ENCODE assay signal across 8 mouse cellular contexts in genomic region chr5:119670566-119671108, GRCm38 (mm10). TPM values are rescaled to one million over a fixed set of nuclear protein-coding genes. Genes with fewer than 3 reads are reported as not detected.
DNase-seq lines count a peak whose midpoint lies in the region; ATAC-seq and TF ChIP-seq lines count a peak whose summit lies in the region.

Gene Tbx3 (plus strand): TSS chr5:119670669.

- ATAC-seq in forebrain, postnatal 0 days = peak; percentile 94
- ATAC-seq in liver, postnatal 0 days = peak; percentile 93

- TF ChIP-seq POLR2A in ES-Bruce4 (IDR thresholded peaks at IDR 0.05; ENCODE audit: insufficient read depth, low read length) = peak; percentile 56

- H3K4me3 ChIP-seq in ES-Bruce4 (ENCODE audit: low read depth, low read length) = peak within 1 kb of the TSS; percentile 61
- peak within 1 kb of the TSS; percentile 22 for H3K4me3 ChIP-seq in forebrain, postnatal 0 days (ENCODE audit: low read depth, low read length)
- H3K4me3 ChIP-seq in liver, postnatal 0 days (ENCODE audit: low read depth, low read length) = peak within 1 kb of the TSS; percentile 36

- no peaks in the 10 kb centered on the region for H3K9me3 ChIP-seq in ES-Bruce4 (replicated peaks; ENCODE audit: control insufficient read depth, insufficient read depth, low read length, poor library complexity, severe bottlenecking)
- no peaks in the 10 kb centered on the region for H3K9me3 ChIP-seq in forebrain, postnatal 0 days (ENCODE audit: low read length)
- H3K9me3 ChIP-seq in liver, postnatal 0 days (ENCODE audit: low read length) = no peaks in the 10 kb centered on the region

- H3K27ac ChIP-seq in ES-Bruce4 (ENCODE audit: insufficient read depth, low read length) = peak within 1 kb of the TSS; percentile 40; the same call in 1 of the 2 replicates
- no peak within 1 kb of the TSS for H3K27ac ChIP-seq in forebrain, postnatal 0 days (ENCODE audit: low read depth, low read length)
- H3K27ac ChIP-seq in liver, postnatal 0 days (ENCODE audit: low read depth) = peak within 1 kb of the TSS; percentile 81

- peaks cover 6% of the 10 kb centered on the region; the same call in 1 of the 2 replicates for H3K27me3 ChIP-seq in ES-Bruce4 (ENCODE audit: control insufficient read depth, insufficient read depth, low read length, poor library complexity, severe bottlenecking)
- H3K27me3 ChIP-seq in forebrain, postnatal 0 days (ENCODE audit: insufficient read depth, low read length) = peaks cover 89% of the 10 kb centered on the region
- H3K27me3 ChIP-seq in liver, postnatal 0 days (ENCODE audit: insufficient read depth, low read length) = peaks cover 90% of the 10 kb centered on the region

- H3K4me1 ChIP-seq in ES-Bruce4 (ENCODE audit: control insufficient read depth, insufficient read depth, low read length) = no peaks in the 10 kb centered on the region
- H3K4me1 ChIP-seq in forebrain, postnatal 0 days (ENCODE audit: insufficient read depth) = no peaks in the 10 kb centered on the region
- peaks cover 13% of the 10 kb centered on the region for H3K4me1 ChIP-seq in liver, postnatal 0 days (ENCODE audit: insufficient read depth)

- H3K9ac ChIP-seq in ES-Bruce4 (ENCODE audit: low read depth, poor library complexity, severe bottlenecking) = peak within 1 kb of the TSS; percentile 84
- no peak within 1 kb of the TSS for H3K9ac ChIP-seq in forebrain, postnatal 0 days
- peak within 1 kb of the TSS; percentile 57 for H3K9ac ChIP-seq in liver, postnatal 0 days (replicated peaks)

- WGBS in forebrain, postnatal 0 days = under 1% methylated on average over 40 of the region's 43 CpGs
- WGBS in large intestine, adult 2 months = under 1% methylated on average over 43 of the region's 43 CpGs
- WGBS in liver, postnatal 0 days (ENCODE audit: insufficient replicate concordance) = under 1% methylated on average over 37 of the region's 43 CpGs

- H3K36me3 ChIP-seq in ES-Bruce4 (ENCODE audit: control insufficient read depth, insufficient read depth, low read length, poor library complexity, severe bottlenecking) = peaks cover 19% of the 10 kb centered on the region
- H3K36me3 ChIP-seq in forebrain, postnatal 0 days (ENCODE audit: insufficient read depth) = no peaks in the 10 kb centered on the region
- H3K36me3 ChIP-seq in liver, postnatal 0 days (replicated peaks; ENCODE audit: insufficient read depth, low read length) = no peaks in the 10 kb centered on the region

- intact Hi-C loops in heart, postnatal 25 days (cut with DNase I) = loop anchor here (2.0 to 10.0 kb wide), 4 partner anchors 266 to 793 kb away; no protein-coding TSS in a partner anchor

- H3K4me2 ChIP-seq in forebrain, postnatal 0 days (ENCODE audit: low read depth) = peak within 1 kb of the TSS; percentile 44
- peak within 1 kb of the TSS; percentile 71 for H3K4me2 ChIP-seq in liver, postnatal 0 days (ENCODE audit: low read depth, low read length)

- TF ChIP-seq EP300 in ES-Bruce4 (IDR thresholded peaks at IDR 0.05; ENCODE audit: insufficient read depth, low read depth, low read length) = peak; percentile 31; the same call in 1 of the 2 replicates
- TF ChIP-seq EP300 in liver, postnatal 0 days (IDR thresholded peaks at IDR 0.05; ENCODE audit: low read depth) = no peak

- TF ChIP-seq CTCF in ES-Bruce4 (IDR thresholded peaks at IDR 0.05; ENCODE audit: low read depth, low read length) = peak; percentile 5
- TF ChIP-seq CTCF in forebrain, postnatal 0 days (IDR thresholded peaks at IDR 0.05; ENCODE audit: low read depth) = peak; percentile 68
- peak; percentile 60 for TF ChIP-seq CTCF in liver, postnatal 0 days (IDR thresholded peaks at IDR 0.05; ENCODE audit: low read depth)

- DNase-seq in c-Kit-positive CD71-positive TER-119-negative erythroid progenitor cells, embryonic 14.5 days (ENCODE audit: low read depth) = peak; percentile 13
- DNase-seq in forebrain, postnatal 0 days = peak; percentile 83
- DNase-seq in heart, postnatal 25 days (ENCODE audit: low spot score) = peak; percentile 88
- peak; percentile 67 for DNase-seq in large intestine, adult 2 months (ENCODE audit: low read depth, low spot score)
- DNase-seq in liver, postnatal 0 days = peak; percentile 86
- DNase-seq in ovary, postnatal 10 days (ENCODE audit: low spot score) = peak; percentile 87
- peak; percentile 53 for DNase-seq in thymus, postnatal 4 days

RNA-seq across cellular contexts. Expression of gene Tbx3, which starts in this region (rescaled TPM):
- 29.8 and 30.1 TPM in 2 replicates for polyA plus RNA-seq in ES-Bruce4 (2011; ENCODE audit: insufficient read depth, insufficient read length, low read depth, missing spikeins)
- 1.5 and 2.9 TPM in 2 replicates for total RNA-seq in forebrain, postnatal 0 days (2014; rRNA removed)
- 1.2 and 1.7 TPM in 2 replicates for polyA plus RNA-seq in forebrain, postnatal 0 days (2015; fragmentation: Nextera tagmentation; extraction: Ambion mirVana)
- 10 to 100 TPM in 1 of 2 experiments, 1 to 10 TPM in 1; 9.3 to 13.2 TPM for total RNA-seq in heart, postnatal 25 days (2021)
- 38.3 and 97.8 TPM in 2 replicates for polyA plus RNA-seq in large intestine, adult 2 months (2012; rRNA removed)
- polyA plus RNA-seq in liver, postnatal 0 days (2015; fragmentation: Nextera tagmentation; extraction: Ambion mirVana) = 2.8 and 4.2 TPM in 2 replicates

Comparison
In these comparisons a context has a peak if more than half of its experiments do, and no peak if none do; other contexts are left out.
1. CTCF ChIP-seq: peak in every context shown above with its lines; median percentile 68 in forebrain, postnatal 0 days; 60 in liver, postnatal 0 days; 5 in ES-Bruce4.
2. DNase-seq: peak in every context shown above with its lines; median percentile 88 in heart, postnatal 25 days; 87 in ovary, postnatal 10 days; 86 in liver, postnatal 0 days; 83 in forebrain, postnatal 0 days; 67 in large intestine, adult 2 months; 53 in thymus, postnatal 4 days; 13 in c-Kit-positive CD71-positive TER-119-negative erythroid progenitor cells, embryonic 14.5 days.